Mouse (Mus musculus) kidney, adult 2 months (tissue): ENCODE results near the gene Ncf4. TPM values are rescaled to one million over a fixed set of nuclear protein-coding genes. Genes with fewer than 3 reads are reported as not detected.
"Not testable (repeated sequence)": the region's sequence is repeated elsewhere in the genome, so short reads cannot be mapped to it uniquely, and the experiment has no call there.

Source experiments
- DNase-seq: peaks from one replicate; pipeline ENCODE4 v3.0.0; 2021
- H3K27ac ChIP-seq: fragments of 200-500 bp; 2 replicates; pipeline ENCODE4 v1.5.1; 2012; ENCODE audit warnings: low read depth, low read length, control low read depth, inconsistent platforms; ENCODE audit not compliant: insufficient read depth
- H3K27me3 ChIP-seq: fragments of 200-500 bp; replicated peaks from 2 replicates; pipeline ENCODE4 v1.6.1; 2012; ENCODE audit warnings: mild to moderate bottlenecking, moderate library complexity, low read length, inconsistent platforms; ENCODE audit not compliant: control insufficient read depth, insufficient read depth
- H3K36me3 ChIP-seq: fragments of 200-500 bp; 2 replicates; pipeline ENCODE4 v1.6.1; 2012; ENCODE audit warnings: mild to moderate bottlenecking, moderate library complexity, low read length, inconsistent platforms; ENCODE audit not compliant: control insufficient read depth, insufficient read depth
- H3K4me1 ChIP-seq: fragments of 200-500 bp; 2 replicates; pipeline ENCODE4 v1.6.1; 2011; ENCODE audit warnings: low read length; ENCODE audit not compliant: control insufficient read depth, insufficient read depth
- H3K4me3 ChIP-seq: fragments of 200-500 bp; 2 replicates; pipeline ENCODE4 v1.5.1; 2011; ENCODE audit warnings: mild to moderate bottlenecking, low read depth, low read length, control low read depth; ENCODE audit not compliant: insufficient read depth
- CTCF ChIP-seq: fragments of 200-500 bp; conservative IDR thresholded peaks from 2 replicates; pipeline ENCODE4 v1.5.1; 2011; ENCODE audit warnings: low read depth, mild to moderate bottlenecking, control low read depth, low read length, moderate library complexity, mixed read lengths; ENCODE audit not compliant: insufficient read depth, insufficient read length
- POLR2A ChIP-seq: fragments of 200-500 bp; IDR thresholded peaks from one replicate; pipeline ENCODE4 v1.6.1; 2011; ENCODE audit warnings: low read depth, low read length, control low read depth
- WGBS: fragments of 180-500 bp; shearing (Covaris S2); methylation state at CpG from one replicate; pipeline ENCODE4 v1.1.7; 2018; 5-methylcytosine and 5-hydroxymethylcytosine counted together
- polyA plus RNA-seq: library from polyadenylated mRNA; depleted of rRNA; stranded (reverse); fragments of >200 nt; gene quantifications from 2 replicates; pipeline ENCODE4 v1.2.3, GENCODE M21; 2012

Gene Ncf4
- polyA plus RNA-seq, 1 experiment, result 4.8 TPM

DNA sequence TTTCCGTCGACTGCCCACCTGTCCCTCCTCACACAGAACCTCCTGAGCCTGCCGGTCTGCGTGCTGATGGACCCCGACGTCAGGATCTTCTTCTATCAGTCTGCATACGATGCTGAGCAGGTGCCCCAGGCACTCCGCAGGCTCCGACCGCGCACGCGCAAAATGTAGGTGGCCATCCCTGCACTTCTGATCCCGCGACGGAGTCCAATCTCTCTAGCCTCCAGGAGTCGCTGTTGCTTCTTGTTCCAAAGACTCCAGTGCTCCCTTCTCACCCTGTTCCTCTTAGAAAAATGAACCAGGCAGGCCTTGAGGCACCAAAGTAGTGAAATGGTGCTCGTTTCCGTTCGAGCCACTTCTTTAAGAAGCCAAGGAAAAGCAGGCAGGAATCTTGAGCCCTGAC is 10.2 kb downstream of the Ncf4 start:
- no peak overlapping the region for H3K4me3 ChIP-seq
- peak; percentile 10 for DNase-seq
- no peaks in the 10 kb centered on the region for H3K36me3 ChIP-seq
- peak; percentile 35; the same call in 1 of the 2 replicates for TF ChIP-seq CTCF
- TF ChIP-seq POLR2A, result no peak
- H3K27ac ChIP-seq, result no peak overlapping the region
- H3K4me1 ChIP-seq, result no peaks in the 10 kb centered on the region
- 27% methylated on average over 20 of the region's 20 CpGs for WGBS
- no peaks in the 10 kb centered on the region for H3K27me3 ChIP-seq

DNA sequence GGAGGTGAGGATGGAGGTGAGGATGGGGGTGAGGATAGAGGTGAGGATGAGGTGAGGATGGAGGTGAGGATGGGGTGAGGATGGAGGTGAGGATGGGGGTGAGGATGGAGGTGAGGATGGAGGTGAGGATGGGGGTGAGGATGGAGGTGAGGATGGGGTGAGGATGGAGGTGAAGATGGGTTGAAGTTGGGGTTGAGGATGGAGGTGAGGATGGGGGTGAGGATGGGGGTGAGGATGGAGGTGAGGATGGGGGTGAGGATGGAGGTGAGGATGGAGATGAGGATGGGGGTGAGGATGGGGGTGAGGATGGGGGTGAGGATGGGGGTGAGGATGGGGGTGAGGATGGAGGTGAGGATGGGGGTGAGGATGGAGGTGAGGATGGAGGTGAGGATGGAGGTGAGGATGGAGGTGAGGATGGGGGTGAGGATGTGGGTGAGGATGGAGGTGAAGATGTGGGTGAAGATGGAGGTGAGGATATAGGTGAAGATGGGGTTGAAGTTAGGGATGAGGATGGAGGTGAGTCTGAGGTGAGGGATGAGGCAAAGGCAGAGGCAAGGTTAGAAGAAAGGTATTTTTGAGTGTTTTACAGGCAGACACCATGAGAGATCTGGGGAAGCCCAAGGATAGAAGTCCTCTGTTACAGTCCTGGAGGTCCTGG is 12.1 kb downstream of the Ncf4 start:
- DNase-seq, H3K27ac ChIP-seq: not testable (repeated sequence)

DNA sequence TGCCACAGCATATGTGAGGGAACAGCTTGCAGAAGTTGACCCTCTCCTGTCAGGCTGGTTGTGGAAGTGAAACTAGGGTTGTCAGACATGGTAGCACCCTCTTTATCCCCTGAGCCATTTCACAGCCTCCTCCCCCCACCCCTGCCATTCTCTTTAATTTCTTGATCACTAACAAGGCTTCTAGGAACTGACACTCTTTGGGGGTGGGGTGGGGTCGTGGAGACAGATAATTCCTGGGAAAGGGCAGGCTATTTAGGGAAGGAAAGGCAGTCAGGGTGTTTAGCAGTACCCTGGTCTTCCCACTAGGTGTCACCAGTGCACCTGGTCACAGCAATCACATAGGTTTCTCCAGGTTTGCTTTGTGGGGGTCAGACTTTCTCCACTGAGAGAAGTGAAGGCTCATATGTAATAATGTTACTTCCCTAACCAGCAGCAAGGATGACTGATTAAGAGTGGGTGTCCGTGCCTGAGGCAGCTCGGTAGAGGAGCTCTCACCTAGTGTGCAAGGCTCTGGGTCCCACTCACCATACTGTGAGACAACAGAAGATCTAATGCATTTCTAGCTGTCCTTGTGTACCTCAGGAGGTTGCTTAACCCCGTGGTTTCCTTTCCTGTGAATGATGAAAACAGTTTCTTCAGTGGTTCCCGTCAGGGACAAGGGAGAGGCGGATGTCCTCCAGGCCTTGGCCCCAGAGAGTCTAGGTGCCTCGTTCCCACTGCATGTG is 12.9 kb downstream of the Ncf4 start:
- H3K4me1 ChIP-seq, result no peaks in the 10 kb centered on the region
- H3K4me3 ChIP-seq, result no peak overlapping the region
- no peaks in the 10 kb centered on the region for H3K36me3 ChIP-seq
- no peak overlapping the region for H3K27ac ChIP-seq
- TF ChIP-seq CTCF (peak; percentile 91), POLR2A (no peak)
- DNase-seq, result peak; percentile 47
- 38% methylated on average over 7 of the region's 7 CpGs for WGBS
- no peaks in the 10 kb centered on the region for H3K27me3 ChIP-seq

More for the DNA sequence above, 12.1 kb downstream of the Ncf4 start:
- not testable (repeated sequence) for H3K4me1 ChIP-seq, H3K4me3 ChIP-seq, H3K36me3 ChIP-seq, H3K27me3 ChIP-seq

DNA sequence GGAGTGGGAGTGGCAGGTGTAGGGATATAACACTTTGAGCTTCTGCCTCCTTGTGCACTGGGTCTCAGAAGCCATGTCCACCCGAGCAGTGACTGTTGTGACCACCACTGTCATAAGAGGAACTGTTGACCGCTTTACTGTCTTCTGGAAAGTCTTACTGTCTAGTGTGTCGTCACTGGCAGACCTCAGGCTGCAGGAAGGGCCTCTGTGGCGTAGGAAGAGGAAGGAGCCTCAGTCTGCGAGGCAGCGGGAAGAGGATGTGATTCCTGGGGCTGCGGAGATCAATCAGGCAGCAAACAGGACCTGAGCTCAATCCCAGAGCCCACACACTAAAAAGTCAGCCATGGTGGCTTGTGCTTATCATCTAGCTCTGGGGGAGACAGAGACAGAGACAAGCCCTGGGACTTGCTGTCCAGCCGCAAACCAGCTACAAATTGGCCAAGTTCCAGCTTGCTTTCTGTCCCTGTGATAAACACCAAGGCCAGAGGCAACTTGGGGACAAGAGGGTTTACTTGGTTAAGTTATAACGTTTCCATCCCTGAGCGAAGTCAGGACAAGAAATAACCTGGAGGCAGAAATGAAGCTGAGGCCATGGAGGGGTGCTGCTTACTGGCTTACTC is 13.8 kb downstream of the Ncf4 start:
- DNase-seq, result peak; percentile 30
- WGBS, result 62% methylated on average over 10 of the region's 10 CpGs
- TF ChIP-seq CTCF, result no peak
- TF ChIP-seq POLR2A, result no peak
- no peaks in the 10 kb centered on the region for H3K36me3 ChIP-seq
- H3K4me1 ChIP-seq, result no peaks in the 10 kb centered on the region
- no peak overlapping the region; the same call in 1 of the 2 replicates for H3K27ac ChIP-seq
- H3K4me3 ChIP-seq, result no peak overlapping the region
- no peaks in the 10 kb centered on the region for H3K27me3 ChIP-seq

DNA sequence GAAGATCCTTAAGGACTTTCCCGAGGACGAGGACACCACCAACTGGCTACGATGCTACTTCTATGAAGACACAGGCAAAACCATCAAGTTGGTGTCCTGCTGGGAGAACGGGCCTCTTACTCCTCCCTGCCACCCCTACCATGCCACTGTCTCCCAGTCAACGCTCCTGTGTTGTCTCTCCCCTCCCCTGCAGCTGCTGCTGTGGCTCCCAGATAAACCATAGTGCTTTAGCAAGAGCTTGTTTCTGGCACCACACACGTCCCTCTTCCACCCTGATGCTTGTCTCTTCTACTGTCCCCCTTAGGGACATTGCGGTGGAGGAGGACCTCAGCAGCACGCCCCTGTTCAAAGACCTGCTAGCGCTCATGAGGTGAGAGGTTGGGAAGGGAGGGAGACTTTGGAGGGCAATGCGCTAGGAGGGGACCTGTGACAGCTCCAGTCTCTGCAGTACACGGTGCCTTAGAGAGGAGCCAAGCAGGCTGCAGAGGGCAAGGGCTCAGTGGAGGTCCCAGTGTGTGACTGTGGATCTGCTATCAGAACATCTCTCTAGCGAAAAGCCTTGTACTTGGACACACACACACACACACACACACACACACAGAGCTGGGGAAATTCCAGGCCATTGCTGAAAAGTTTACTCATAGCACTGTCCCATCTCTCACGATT is 16.2 kb downstream of the Ncf4 start:
- H3K4me3 ChIP-seq, result no peak overlapping the region
- H3K36me3 ChIP-seq, result no peaks in the 10 kb centered on the region
- no peak for TF ChIP-seq POLR2A
- TF ChIP-seq CTCF, result no peak
- no peak for DNase-seq
- H3K27me3 ChIP-seq, result no peaks in the 10 kb centered on the region
- WGBS, result 66% methylated on average over 13 of the region's 13 CpGs
- H3K27ac ChIP-seq, result no peak overlapping the region
- no peaks in the 10 kb centered on the region for H3K4me1 ChIP-seq

DNA sequence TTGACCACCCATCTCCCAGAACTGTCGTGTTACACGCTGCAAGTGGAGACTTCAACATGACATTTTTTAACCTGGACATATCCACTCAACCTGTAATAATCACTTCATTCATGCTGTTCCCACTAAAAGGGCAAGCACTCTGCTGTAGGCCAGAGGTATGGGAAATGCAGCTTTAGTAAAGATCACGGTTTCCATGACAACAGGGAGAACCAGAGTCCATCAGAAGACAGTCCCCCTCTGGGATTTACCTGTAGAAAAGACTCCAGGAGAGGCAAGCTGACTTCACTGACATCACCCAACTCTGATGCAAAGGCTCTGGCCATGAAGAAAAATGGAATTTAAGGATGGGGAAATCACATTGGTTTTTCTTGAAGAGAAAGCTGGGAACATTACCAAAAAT is 18.7 kb downstream of the Ncf4 start:
- WGBS, result 78% methylated on average over 3 of the region's 3 CpGs
- Histone ChIP-seq H3K4me3 (no peak overlapping the region), H3K36me3 (no peaks in the 10 kb centered on the region), H3K27ac (no peak overlapping the region), H3K27me3 (no peaks in the 10 kb centered on the region), H3K4me1 (no peaks in the 10 kb centered on the region)
- no peak for TF ChIP-seq POLR2A
- no peak for TF ChIP-seq CTCF
- DNase-seq, result no peak

DNA sequence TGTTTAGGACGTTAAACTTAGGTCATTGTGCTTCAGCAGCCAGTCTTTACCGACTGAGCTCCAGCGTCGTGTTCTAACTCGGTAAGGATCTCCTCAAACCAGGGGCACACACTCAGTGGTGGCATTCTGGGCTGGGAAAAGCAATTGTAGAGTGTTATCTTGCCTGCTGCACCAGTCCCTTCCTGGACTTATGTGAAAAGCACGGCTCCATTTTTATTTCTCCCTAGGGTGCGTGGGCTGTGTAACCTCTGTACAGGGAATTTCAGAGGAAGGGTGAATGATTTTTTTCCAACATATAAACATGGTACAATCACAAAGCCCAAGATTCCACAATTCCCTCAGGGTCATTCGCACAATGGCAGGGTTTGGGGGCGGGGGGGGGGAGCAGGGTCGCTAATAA is 22.8 kb downstream of the Ncf4 start:
- Histone ChIP-seq H3K27me3 (no peaks in the 10 kb centered on the region), H3K36me3 (no peaks in the 10 kb centered on the region), H3K4me1 (no peaks in the 10 kb centered on the region), H3K27ac (no peak overlapping the region), H3K4me3 (no peak overlapping the region)
- 69% methylated on average over 10 of the region's 10 CpGs for WGBS
- TF ChIP-seq CTCF (no peak), POLR2A (no peak)
- DNase-seq, result no peak
